Mouse (Mus musculus): ENCODE measurements around the gene Scyl2.
"Not testable (repeated sequence)": the region's sequence is repeated elsewhere in the genome, so short reads cannot be mapped to it uniquely, and the experiment has no call there.

Gene Scyl2

GRCm38 (mm10) chr10:89680517-89680916 is 5.6 kb downstream of the Scyl2 start:
- DNase-seq (ENCODE audit: extremely low read depth, insufficient read length, low spot score) = no peak

GRCm38 (mm10) chr10:89679448-89679847 is 6.6 kb downstream of the Scyl2 start:
- no peak for DNase-seq (ENCODE audit: extremely low read depth, insufficient read length, low spot score)

DNA sequence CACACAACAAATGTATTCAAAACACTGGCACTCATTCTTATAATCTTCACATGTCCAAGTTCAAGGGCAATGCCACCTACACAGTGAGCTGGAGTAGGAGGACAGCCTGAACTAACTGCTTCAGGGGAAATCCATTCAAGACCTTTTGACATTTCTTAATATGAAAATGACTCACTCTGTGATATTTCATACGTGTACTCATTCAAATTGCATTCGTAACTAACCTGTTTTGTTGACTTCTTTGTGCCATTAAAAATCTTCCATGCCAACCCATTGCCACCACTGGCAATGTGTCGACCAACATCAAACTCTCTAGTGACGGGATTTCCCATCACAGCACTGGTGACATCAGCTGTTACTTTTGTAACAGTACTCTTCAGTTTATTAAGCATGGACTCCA is 8.0 kb downstream of the Scyl2 start:
- DNase-seq (ENCODE audit: extremely low read depth, insufficient read length, low spot score) = no peak

GRCm38 (mm10) chr10:89676609-89677008 is 9.5 kb downstream of the Scyl2 start:
- no peak for DNase-seq (ENCODE audit: extremely low read depth, insufficient read length, low spot score)

- not testable (repeated sequence) for DNase-seq (ENCODE audit: extremely low read depth, insufficient read length, low spot score)
Observed at GRCm38 (mm10) chr10:89670371-89670770, 15.7 kb downstream of the Scyl2 start.

DNA sequence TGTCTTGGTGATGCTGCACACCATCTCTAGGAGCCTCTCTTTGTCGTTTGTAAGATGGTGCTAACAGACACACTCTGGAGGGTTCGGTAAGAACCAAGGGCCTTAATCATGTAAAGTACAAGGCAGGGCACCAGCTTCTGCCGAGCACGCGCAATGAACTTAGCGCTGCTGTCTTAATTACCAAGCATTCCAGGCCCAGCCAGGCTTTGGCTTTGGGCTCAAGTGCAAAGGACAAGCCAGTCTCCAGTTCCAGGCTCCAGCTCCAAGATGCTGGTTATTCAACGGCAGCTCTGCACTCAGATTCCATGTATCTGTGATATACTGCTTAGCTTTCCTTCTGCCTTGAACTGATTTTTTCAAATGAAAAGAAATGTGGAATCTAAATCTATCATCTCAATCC is 18.5 kb downstream of the Scyl2 start:
- no peak for DNase-seq (ENCODE audit: extremely low read depth, insufficient read length, low spot score)

- DNase-seq (ENCODE audit: extremely low read depth, insufficient read length, low spot score) = no peak
Observed at GRCm38 (mm10) chr10:89665679-89666078, 20.4 kb downstream of the Scyl2 start.

DNA sequence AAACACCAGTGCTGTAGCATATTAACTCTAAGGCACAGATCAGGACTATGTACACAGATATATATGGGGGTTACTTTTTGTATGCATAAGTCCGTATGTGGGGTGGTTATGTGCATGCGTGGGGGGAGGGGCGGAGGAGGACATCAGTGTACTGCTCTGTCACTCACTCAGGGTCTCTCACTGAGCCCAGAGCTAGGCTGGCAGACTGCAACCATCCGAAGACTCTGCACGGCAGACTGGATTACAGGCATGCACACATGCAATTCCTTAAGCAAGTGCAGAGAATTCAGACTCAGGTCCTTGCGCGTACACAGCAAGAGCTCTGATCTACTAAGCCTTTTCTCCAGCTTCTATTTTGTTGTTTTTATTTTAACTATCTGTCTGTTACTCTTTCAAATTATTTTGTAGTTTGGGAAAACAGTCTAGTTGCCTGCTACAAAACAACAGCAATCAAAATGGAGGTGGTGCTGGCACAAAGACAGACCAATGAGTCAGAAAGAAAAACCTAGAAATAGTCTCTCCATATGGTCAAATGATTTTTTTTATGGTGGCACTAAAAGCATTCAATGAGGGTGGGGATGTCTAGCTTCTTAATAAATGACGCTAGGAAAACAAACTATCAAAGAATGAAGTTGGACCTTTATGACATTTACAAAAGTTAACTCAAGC is 21.0 kb downstream of the Scyl2 start:
- no peak for DNase-seq (ENCODE audit: extremely low read depth, insufficient read length, low spot score)

DNA sequence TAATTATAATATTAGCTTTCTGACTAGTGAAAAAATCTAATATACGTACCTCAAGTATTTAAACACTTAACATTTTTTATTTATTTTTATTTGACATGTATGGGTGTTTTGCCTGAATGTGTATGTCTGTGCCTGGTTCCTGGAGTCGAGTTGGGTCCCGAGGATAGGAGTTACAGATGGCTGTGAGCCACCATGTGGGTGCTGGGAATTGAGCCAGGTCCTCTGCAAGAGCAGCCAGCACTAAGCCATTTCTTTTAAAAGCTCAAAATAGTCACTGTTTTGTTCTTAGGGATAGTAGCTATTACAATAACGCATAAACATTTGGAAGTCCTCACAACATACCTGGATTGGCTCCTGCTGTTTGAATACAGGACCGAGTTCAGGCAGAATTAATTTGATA is 29.7 kb downstream of the Scyl2 start:
- DNase-seq (ENCODE audit: extremely low read depth, insufficient read length, low spot score) = no peak

GRCm38 (mm10) chr10:89652912-89653311 is 33.2 kb downstream of the Scyl2 start:
- no peak for DNase-seq (ENCODE audit: extremely low read depth, insufficient read length, low spot score)

GRCm38 (mm10) chr10:89651691-89652090 is 34.4 kb downstream of the Scyl2 start:
- DNase-seq (ENCODE audit: extremely low read depth, insufficient read length, low spot score) = no peak

- no peak for DNase-seq (ENCODE audit: extremely low read depth, insufficient read length, low spot score)
Observed at GRCm38 (mm10) chr10:89646918-89647317, 39.2 kb downstream of the Scyl2 start.

DNA sequence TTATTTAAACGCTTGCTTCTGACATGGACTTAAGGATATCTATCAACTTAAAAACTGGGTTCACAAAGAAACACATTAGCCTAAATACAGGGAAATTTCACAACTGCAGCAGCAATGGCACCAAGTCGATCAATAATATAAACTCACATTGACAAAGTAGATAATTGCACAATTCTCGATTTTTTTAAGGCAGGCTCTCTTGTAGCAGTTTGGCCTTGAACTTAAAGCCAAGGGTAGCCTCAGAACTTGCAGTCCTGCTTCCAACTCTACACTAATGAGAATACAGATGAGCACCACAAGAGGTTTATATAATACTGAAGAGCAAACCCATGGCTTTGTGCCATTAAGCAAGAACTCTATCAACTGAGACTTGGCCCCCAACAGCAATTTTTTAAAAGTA is 49.1 kb downstream of the Scyl2 start:
- DNase-seq (ENCODE audit: extremely low read depth, insufficient read length, low spot score) = no peak

DNA sequence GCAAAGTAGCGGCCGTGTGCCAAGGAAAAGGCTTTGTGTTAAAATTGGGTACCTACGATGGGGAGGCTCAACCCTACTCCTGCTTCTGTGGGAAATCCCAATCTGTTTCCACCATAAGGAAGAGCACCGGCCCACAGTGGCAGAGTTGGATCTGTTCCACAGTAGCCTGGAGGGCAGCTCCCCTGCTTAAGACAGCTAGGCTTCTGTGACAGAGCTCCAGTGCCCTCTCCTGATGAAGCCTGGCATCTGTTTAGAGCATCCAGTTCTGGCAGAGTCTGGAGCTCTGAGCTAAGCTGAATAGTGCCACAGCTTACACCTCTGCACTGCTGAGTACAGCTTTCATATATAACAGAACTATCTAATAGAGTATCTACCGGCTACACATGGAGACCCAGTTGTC is 51.1 kb downstream of the Scyl2 start:
- DNase-seq (ENCODE audit: extremely low read depth, insufficient read length, low spot score) = no peak

DNA sequence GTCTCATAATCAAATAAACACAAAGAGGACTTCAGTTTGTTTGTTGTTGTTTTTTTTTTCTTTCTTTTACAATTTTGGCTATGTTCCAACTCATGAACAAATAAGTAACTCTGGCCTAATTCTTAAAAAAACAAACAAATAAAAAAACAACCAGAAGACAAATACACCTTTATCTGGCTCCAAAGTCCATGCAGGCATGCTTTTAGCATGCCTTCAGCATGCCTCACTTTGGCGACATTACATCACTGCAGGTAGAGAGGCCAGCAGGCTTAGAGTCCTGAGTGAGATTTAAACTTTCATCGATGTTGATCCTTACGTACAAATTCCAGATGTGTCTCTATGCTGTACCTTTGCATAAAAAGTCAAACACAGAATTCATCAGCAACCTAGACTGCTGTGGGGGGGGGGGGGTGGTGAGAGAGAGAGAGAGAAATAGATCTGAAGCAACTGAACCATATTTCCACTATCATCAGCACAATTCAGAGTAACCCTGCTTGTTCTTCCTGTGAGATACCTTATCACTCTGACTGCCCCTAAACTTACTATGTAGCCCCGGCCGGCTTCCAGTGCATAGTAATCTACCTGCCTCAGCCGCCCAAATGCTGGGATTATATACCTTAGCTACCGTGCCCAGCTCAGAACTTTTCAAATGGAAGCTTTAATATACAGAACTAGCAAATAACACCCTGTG is 52.2 kb downstream of the Scyl2 start:
- DNase-seq (ENCODE audit: extremely low read depth, insufficient read length, low spot score) = no peak

DNA sequence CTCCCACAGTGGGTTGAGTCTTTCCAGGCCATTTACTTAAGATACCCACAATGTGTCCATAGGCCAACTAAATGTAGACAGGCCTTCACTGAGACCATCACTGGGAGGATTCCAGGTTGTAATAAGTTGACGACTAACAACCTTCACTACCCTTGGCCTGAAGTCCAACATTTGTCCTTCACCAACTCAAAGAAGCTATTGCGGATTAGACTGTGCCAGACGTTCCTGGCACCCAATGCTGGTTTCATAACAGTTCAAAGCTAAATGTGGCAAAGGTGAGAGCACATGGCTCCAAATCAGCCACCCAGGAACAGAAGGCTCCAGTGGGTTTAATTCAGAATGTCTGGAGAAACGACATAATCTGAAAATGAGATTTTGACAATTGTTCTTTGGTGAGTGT is 53.0 kb downstream of the Scyl2 start:
- DNase-seq (ENCODE audit: extremely low read depth, insufficient read length, low spot score) = no peak

GRCm38 (mm10) chr10:89631831-89632230 is 54.3 kb downstream of the Scyl2 start:
- DNase-seq (ENCODE audit: extremely low read depth, insufficient read length, low spot score) = no peak

DNA sequence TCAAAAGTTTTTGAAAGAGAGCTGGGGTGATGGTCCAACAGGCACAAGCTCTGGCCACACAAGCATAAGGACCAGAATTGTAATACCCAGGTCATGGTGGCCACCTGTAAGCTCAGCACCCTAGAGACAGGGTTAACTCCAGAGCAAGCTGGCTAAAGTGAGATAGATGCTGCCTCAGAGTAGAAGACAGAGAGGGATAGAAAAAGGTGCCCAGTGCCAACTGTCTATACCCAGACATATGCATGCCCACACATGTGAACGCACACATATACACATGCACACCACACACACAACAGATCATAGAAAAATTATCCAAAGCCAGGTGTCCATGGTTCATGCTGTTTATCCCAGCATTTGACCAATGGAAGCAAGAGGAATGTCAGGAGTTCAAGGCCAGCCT is 55.5 kb downstream of the Scyl2 start:
- no peak for DNase-seq (ENCODE audit: extremely low read depth, insufficient read length, low spot score)

- peak; percentile 11 for DNase-seq (ENCODE audit: extremely low read depth, insufficient read length, low spot score)
Observed at GRCm38 (mm10) chr10:89630052-89630451, 56.0 kb downstream of the Scyl2 start.

DNA sequence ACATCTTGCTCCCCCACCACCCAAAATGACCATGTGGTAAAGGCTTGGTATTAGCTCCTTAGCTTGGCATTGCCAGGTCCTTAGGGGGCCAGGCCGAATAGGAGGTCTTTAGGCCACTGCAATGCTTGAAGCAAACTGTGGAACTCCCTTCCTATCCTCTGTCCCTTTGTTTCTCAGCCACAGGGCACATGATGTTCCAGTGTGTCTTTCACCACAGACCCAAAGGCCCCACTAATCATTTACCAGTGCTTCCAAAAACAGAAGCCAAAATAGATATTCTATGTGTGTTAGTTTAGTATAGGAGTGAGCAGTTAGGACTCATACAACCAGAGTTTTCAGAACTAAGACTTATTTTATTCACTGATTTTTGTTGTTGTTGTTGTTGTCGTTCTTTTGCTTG is 59.4 kb downstream of the Scyl2 start:
- no peak for DNase-seq (ENCODE audit: extremely low read depth, insufficient read length, low spot score)

DNA sequence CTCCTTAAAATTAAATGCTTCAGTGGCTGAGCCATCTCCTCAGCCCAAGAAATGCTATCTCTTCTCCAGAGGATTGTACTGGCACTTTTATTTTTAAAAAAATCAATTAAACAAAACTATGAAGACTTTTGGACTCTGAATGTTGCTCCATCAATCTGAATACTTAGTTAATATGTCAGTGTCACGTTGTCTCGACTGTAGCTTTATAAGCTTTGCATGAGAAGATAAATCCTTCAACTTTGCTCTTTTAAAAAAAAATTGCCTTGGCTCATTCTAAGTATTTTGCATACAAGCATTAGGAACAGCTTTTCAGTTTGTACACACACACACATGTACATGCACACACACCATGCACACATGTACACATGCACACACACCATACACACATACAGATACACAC is 61.9 kb downstream of the Scyl2 start:
- DNase-seq (ENCODE audit: extremely low read depth, insufficient read length, low spot score) = no peak

DNA sequence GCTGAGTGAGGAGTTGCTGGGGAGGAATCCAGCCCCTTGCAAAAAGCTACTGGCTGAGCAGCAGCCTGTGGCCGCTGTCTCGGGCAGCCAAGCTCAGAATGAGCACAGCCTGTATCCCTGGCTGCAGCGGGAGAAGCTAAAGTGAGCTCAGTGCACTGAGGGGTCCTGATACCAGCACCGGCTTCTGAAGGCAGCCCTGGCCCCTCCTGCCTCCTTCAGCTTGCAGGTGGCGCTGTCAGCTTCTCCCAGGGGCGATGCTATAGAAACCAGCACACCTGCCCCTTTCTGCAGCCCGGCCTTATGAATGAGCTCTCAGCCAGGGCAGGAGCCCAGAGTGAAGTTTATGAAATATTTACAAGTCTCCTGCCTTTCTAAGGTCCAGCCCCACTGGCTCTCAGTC is 65.0 kb downstream of the Scyl2 start, which contains the start of gene Slc17a8:
TSS of gene Slc17a8 (minus strand) at position 125 of the 400 bp plus-strand sequence.
- DNase-seq (ENCODE audit: extremely low read depth, insufficient read length, low spot score) = no peak
